Mouse (Mus musculus) urinary bladder, postnatal 25 days (tissue): ENCODE measurements at regions not wholly inside any gene's neighbourhood (a gene's known extent, or its start where the extent isn't known, plus 50 kb on each side); places are given as distances from the start of the nearest gene placed in this dataset.
A peak's percentile ranks its signal among the peaks of the same experiment; 100 is the strongest.

Experiments used
- DNase-seq: peaks from one replicate; pipeline ENCODE4 v3.0.0; 2022; ENCODE audit warnings: low spot score

DNA sequence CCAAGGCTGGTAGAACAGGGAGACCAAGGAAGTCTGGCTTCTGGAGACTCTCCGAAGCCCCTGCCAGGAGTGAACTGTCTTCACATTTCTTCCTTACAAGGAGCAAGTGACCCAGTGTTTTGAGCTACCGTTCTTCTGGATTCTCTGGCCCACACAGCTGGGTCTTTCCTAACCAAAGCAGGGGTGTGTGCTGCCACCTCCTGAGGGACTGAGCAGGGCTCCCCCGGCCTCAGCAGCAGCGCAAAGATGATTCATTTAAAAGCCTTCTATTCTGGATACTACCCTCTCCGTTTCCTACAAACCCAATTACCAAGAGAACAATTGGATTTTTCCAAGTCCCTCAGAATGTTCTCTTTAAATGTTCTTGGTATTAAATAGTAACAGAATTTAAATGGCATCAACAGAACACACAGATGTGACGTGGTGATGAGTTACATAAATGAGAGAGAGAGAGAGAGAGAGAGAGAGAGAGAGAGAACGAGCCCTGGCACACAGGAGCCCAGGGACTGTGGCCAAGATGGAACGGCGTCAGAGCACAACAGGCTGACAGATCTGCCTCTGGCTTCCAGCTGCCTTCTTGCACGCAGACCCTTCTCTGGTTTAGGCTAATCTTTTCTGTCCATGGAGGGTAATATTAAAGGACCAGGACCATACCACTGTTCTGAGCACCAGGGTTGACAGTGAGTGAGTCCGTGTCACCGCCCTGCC is 191.6 kb downstream of the Agtpbp1 start:
- no peak for DNase-seq

DNA sequence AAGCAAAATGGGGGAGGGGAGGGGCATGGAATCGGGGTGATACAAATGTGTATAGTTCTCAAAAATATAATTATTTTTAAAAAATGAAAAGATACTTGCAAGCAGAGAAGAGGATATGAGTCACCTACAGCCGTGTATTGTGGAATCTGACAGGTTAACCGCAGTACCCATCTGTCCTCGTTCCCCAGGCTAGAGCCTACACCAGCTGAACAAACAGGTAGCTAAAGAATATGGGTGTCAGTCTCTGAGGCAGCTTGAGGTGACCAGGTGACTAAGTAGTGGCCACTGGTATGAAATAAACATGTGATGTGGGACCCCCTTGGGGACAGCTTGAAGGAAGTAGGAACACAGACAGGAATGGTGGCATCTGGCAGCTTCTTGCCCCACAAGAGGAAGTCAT is 192.2 kb downstream of the Agtpbp1 start:
- no peak for DNase-seq

DNA sequence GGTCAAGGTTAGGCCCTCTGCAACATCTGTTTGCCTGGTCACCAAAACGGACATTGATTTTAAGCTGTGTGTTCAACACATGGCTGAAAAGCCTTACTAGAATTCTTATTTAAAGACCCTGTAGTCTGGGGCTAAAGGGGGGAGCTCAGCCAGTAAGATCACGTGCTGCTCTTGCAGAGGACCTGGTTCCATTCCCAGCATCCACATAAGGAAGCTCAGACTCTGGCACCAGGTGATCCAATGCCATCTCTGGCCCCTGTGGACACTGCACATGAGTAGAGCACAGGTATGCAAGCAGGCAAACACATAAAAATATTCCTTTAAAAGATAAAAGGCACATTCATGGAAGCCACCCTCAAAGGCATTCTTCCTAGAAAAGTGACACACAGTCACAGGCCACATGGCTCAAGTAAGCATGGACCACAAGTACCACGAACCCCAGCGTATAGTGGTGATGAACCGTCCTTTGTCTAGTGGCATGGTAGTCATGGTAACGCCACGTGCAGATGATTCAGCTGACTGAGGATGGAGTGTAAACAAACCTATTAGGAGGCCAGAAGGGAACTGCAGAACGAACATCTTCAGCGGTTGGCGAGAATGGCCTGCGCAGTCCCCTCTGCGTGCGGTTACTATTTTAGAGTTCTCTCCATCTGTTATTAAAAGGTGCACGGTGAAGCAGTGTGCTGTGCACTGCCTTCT is 197.3 kb downstream of the Agtpbp1 start:
- DNase-seq: no peak

DNA sequence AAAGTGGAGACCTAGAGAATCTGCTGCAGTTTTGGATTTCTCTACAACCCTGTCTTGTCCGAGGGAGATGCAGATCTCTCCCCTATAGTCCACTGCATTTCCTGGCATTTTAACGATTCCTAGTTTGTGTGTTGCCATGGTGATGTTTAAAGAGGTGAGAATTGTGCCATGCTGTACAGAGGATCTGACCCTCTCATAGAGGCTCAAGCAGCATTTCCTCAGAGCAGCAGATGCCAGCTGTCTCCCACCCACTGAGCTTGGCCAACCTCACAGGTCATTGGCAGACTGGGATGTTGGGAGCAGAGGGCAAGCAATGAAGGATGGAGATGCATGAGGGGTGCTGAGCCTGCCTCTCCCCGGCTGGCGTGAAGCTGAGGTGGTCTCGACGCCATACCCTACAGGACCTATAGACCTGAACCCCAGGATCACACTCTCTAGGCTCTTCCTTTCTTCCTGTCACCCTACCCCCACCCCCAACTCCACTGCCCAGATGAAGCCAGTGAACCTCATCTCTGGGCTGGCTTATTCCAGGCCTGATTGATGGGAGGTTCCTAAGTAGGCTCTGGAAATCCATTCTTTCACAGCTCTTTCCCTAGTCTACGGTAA is 198.0 kb downstream of the Agtpbp1 start:
- DNase-seq: no peak

DNA sequence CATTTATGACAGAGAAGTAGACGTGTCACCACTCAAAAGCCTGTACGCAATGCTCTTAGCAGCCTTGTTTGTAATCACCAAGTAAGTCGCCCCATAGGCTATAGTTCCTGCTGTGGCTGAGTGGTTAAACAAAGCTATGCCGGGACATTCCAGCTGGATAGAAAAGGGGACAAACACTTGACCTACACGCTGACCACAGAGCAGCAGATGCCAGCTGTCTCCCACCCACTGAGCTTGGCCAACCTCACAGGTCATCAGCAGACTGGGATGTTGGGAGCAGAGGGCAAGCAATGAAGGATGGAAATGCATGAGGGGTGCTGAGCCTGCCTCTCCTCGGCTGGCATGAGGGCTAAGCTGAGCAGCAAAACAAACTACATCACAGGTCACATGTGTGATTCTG is 199.2 kb downstream of the Agtpbp1 start:
- no peak for DNase-seq

GRCm38 (mm10) chr13:59370141-59370816 is 214.7 kb downstream of the Agtpbp1 start:
- no peak for DNase-seq

DNA sequence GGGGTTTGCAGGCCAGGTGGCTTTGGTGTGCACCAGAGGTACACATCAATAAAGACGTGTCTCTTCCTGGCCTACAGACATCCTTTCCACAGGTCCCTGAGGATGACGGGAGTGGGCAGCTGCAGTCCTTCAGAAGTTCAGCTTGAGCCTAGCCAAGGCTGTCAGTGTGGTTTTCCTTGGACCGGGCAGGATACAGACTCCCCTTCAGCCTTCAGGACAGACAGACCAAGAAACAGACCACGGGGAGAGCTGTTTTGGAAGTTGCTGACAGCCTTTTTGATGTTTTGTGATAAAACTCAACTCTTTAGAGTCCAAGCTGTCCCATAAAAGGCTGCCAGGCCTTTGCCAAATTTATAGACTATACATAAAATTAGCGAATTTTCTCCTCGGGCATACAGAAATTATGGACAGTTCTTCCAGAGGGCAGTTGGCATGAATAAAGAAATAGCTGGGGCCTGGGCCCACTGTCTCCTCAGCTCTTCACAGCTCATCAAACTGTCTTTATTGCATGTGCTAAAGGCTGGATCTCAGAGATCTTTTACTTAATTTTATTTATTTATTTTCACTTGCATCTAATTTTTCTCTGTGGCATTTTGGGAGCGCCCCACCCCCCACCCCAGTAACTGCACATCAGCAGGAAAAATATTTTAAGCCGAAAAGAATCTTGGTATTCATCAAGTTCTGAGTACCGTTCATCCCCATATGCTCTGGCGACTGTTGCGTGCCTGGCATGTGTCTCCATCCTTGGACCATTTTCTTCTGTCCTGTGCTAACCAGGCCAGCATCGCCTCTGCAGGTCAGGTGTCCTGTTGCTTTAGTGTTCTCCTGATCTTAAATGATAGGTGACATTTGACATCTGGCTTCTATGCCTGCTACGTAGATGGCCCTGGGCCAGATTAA is 216.2 kb downstream of the Agtpbp1 start:
- DNase-seq: no peak

GRCm38 (mm10) chr13:59365460-59365859 is 219.6 kb downstream of the Agtpbp1 start:
- DNase-seq: peak; percentile 68

DNA sequence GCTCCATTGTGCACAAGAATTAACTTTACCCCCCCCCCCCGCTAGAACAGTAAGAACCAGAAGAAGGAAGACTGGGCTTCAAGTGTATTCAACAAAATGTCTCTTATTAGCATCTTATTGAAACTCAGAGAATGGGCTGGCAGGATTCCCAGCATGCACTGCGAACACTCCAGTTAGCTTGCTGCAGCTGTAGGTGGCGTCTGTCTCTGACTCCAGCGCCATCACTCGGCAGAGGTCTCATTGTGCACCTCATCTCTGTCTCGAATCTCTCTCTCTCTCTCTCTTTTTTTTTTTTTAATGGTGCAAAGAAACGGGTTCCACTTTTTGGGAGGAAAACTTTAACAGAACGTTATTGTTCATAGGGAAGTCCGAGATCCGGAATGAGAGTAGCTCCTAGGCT is 221.6 kb downstream of the Agtpbp1 start:
- no peak for DNase-seq

DNA sequence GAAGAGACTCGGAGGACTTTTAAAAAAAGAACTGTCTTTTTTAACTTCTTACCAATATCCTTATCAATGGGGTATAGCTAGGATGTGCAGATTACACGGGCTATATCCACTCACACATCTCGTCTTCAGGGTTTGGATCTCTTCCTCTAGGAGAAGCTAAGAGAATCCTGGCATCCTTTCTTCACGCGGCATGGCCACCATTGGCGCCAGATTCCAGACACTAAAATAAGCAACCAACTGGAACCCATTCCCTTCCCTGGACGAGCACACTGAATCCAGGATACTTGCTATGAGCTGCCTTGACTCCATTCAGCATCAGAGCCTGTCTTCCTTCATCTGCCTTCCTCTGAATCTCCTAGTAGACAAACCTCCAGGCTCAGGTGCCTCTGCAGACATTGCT is 223.7 kb downstream of the Agtpbp1 start:
- DNase-seq: no peak

DNA sequence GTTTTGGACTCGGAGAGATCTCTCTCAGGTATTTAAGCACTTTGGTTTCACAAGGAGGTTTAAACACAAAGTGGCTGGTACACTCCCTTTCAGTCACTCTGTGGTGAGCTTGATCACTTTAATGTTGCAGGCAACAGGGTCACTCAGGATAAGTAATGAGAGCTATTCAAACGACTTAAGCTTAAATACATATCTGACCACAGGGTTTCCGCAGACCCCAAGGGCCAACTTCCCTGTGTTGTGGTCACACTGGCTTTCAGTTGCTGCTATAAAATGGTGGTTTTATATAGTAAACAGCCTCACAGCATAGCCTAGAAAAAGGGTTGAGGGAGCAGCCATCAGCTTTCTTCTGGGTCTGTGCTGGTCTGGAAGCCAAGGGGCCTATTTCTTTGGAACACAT is 225.0 kb downstream of the Agtpbp1 start:
- DNase-seq: no peak

GRCm38 (mm10) chr13:59358421-59358820 is 226.6 kb downstream of the Agtpbp1 start:
- DNase-seq: no peak

DNA sequence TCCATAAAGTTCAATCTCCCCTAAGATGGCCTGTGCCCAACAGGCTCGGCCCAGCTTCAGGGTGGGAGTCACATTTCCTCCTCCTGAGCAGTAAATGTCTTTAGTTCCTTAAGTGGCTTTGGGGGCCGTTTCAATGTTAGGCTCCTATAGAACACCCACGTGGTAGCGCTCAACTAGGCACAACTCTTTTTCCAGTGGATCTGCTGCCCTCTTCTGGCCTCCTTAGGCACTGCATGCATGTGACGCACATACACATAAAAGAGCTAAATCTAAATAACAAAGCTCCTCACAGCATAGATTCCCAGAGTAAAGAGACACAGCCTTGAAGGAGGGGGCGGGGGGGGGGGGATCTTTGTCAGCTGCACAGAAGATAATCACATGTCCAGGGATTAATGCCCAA is 233.6 kb downstream of the Agtpbp1 start:
- no peak for DNase-seq

GRCm38 (mm10) chr13:59350613-59351150 is 234.3 kb downstream of the Agtpbp1 start:
- no peak for DNase-seq

- no peak for DNase-seq
Observed at GRCm38 (mm10) chr13:59348510-59348909, 236.5 kb downstream of the Agtpbp1 start.

DNA sequence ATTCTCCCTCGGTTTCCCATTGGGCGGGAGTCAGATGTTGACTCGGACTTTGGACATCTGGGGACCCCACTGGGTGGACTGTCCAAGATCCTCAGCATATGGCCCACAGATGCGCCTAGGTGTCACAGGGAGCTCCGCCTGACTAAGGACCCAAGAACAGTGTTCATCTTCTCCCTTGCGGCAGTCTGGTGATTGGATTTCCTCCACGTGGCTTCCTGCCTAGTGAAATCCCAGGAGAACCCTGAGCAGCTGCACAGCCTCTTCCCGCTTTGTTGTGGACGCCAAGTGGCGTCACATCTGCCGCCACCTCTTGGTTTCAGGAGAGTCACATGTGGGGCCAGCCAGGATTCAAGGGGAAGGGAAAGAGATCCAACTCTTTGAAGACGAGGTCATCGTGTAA is 243.2 kb downstream of the Agtpbp1 start:
- no peak for DNase-seq

DNA sequence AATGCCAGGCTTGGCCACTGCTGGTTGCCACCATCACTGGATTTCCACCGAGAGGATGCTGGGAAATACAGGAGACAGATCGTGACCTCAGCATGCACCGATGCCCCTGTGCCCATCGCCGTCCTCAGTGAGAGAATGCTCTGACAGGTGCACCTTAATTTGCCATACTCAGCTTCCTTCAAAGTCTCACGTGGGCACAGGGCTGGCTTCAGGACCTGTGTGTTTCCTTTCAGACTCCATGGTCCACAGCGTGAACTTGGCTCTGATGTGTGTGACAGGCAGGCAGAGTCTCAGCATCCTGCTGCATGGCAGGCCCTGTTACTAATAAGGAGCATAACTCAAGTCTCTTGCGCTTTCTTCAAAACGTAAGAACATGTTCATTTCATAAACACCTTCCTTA is 246.6 kb downstream of the Agtpbp1 start:
- no peak for DNase-seq

DNA sequence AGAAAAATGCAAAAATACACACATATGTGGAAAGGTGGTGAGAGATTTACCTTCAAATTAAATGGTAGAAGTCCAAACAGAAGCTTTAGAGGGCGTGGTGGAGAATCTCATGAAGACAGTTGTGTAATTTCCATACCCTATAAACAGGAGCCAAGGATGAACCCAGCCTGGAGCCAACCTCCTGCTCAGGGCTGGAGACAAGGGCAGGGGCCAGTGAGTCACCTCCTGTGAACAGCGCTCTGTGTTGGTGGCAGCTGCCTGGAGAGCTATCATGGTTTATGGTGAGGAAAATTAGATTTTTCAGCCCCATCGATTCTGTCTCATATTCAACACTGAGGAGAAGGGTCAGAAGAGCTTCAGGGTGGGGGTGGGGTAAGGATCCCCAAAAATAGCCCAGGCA is 261.1 kb downstream of the Agtpbp1 start:
- no peak for DNase-seq

DNA sequence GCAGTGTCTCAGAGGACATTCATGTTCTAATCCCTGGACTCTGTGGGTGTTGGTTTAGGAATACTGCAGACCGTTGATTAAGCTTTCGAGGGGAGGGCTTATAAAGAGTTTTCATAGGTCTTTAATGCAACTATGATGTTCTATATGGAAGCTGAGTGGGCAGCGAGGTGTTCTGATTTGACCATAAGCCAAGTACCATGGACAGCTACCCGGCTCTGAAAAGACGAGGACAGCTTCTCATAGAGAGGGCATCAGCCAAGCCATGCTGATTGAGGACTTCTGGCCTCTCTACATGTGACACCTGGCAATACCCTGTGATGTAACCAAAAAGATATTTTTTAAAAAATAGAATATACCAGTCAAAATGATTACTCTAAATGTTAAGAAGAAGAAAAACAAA is 261.6 kb downstream of the Agtpbp1 start:
- DNase-seq: no peak

GRCm38 (mm10) chr13:59320261-59320660 is 264.8 kb downstream of the Agtpbp1 start:
- DNase-seq: no peak

DNA sequence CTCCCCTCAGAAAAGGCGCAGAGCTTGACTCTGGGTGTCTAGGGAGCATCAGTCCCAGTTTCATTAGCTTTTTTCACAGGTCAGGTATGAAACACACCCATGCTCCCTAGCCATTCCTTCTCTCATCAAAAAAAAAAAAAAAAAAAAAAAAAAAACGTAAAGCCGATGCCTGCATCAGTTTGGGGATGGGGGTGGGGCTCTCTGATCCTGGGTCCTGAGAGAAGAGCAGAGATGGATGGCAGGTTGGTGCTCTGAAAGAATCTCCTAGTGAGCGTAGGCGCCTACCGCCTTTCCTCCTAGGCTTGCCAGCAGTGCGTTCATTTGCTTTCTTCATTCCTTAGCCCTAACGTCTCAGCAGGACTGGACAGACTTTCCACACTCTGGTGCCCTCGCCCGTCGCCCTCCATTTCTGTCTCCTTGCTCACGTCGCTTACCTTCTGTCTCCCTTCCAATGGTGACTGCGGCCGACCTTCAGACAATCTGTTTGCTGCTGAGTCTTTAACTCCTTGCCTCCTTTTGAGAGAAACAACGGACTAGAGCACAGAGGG is 267.5 kb downstream of the Agtpbp1 start:
- DNase-seq: no peak
